Mouse (Mus musculus): ENCODE data around the gene Maff. TPM values are rescaled to one million over a fixed set of nuclear protein-coding genes. Genes with fewer than 3 reads are reported as not detected.

Gene Maff
- polyA plus RNA-seq (2017; shearing (Covaris generic)): 1 to 10 TPM in 1 of 2 experiments, under 1 TPM in 1; 0.87 to 1.5 TPM

GRCm38 (mm10) chr15:79346051-79346793 is at the start of gene Maff:
TSS of gene Maff (plus strand) at chr15:79346621.

DNA sequence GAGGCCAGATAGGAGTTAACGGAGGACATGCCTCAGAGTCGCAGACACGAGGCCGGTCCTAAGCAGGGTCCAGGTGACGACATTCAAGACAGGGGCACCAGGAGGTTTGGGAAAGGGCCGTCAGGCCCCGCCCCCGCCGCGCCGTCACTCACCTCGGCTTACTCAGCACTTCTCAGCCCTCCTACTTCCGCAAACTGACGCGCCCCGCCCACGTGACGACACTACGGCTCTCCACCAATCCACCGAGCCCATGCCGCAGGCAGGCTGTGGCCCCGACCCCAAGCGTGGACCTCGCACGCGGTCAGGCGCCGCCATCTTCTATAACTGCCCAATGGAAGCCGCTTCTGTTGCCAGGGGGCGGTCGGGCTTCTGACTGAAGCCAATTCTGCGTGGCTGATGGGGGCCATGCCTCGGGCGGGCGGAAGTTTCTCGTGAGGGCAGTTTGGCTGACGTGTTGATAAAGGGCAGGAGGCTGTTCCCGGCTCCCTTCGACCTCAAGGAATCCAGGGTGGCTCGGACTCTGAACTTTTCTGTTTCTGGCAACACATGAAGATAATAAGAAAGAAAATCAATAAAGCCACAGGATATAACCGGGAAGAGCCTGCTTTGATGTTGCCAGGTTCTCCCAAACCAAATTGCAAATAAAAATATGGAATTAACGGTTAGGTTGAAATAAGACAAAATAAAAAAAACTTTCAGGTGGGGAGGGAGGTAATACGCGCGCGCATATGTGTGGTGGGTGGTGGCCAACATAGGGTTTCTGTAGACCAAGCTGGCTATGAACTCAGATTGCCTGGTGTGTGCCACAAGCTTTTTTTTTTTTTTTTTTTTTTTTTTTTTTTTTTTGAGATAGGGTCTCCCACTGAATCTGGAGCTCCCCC is 18.1 kb upstream of the Maff start, which contains the start of gene Pla2g6:
Gene Pla2g6, minus strand, starts transcription at position 333 of the 881 bp plus-strand sequence.

GRCm38 (mm10) chr15:79402836-79403762 is 56.7 kb downstream of the Maff start, which contains the start of gene Tmem184b:
TSS of gene Tmem184b (minus strand) at chr15:79403569.

Other genes starting within 250 kb of the Maff start
- gene Micall1, start 237.7 kb upstream of the Maff start, polyA plus RNA-seq (2017; shearing (Covaris generic)): 10 to 100 TPM; 41.4 to 55.0 TPM
- 100 to 1,000 TPM; 133 to 136 TPM for gene Polr2f, start 205.6 kb upstream of the Maff start, polyA plus RNA-seq (2017; shearing (Covaris generic))
- gene 1700088E04Rik, start 205.4 kb upstream of the Maff start, polyA plus RNA-seq (2017; shearing (Covaris generic)): 1 to 10 TPM; 1.1 to 1.4 TPM
- 1 to 10 TPM in 1 of 2 experiments, under 1 TPM in 1; 0.54 to 1.1 TPM for gene Sox10, start 181.4 kb upstream of the Maff start, polyA plus RNA-seq (2017; shearing (Covaris generic))
- 10 to 100 TPM; 34.2 to 40.0 TPM for gene Pick1, start 117.4 kb upstream of the Maff start, polyA plus RNA-seq (2017; shearing (Covaris generic))
- gene Gm49486, start 117.2 kb upstream of the Maff start, polyA plus RNA-seq (2017; shearing (Covaris generic)): under 1 TPM; 0.12 to 0.23 TPM
- gene Slc16a8, start 91.9 kb upstream of the Maff start, polyA plus RNA-seq (2017; shearing (Covaris generic)): under 1 TPM; 0.16 to 0.86 TPM
- gene Baiap2l2, start 61.1 kb upstream of the Maff start, polyA plus RNA-seq (2017; shearing (Covaris generic)): 1 to 10 TPM; 1.3 to 3.7 TPM
- gene Pla2g6, start 18.2 kb upstream of the Maff start, polyA plus RNA-seq (2017; shearing (Covaris generic)): 10 to 100 TPM; 13.3 to 19.2 TPM
- gene Tmem184b, start 56.9 kb downstream of the Maff start, polyA plus RNA-seq (2017; shearing (Covaris generic)): 10 to 100 TPM; 39.3 to 62.0 TPM
- 10 to 100 TPM; 20.4 to 23.3 TPM for gene Csnk1e, start 108.9 kb downstream of the Maff start, polyA plus RNA-seq (2017; shearing (Covaris generic))
- under 1 TPM in 1 of 2 experiments, not detected in 1; 0.34 TPM for gene Kcnj4, start 158.6 kb downstream of the Maff start, polyA plus RNA-seq (2017; shearing (Covaris generic))
- under 1 TPM in 1 of 2 experiments, not detected in 1; 0.95 TPM for gene Kdelr3, start 169.8 kb downstream of the Maff start, polyA plus RNA-seq (2017; shearing (Covaris generic))
- gene Ddx17, start 200.1 kb downstream of the Maff start, polyA plus RNA-seq (2017; shearing (Covaris generic)): 10 to 100 TPM; 37.2 to 40.4 TPM

Measured in inflammation-experienced regulatory T-cells (primary cell).